Mouse (Mus musculus) liver, postnatal 0 days (tissue): ENCODE measurements around the gene Ptn.

Source experiments
- CTCF ChIP-seq: sonication (generic); IDR thresholded peaks from 2 replicates; pipeline ENCODE4 v1.5.1; 2016; ENCODE audit warnings: antibody characterized with exemption, low read depth
- EP300 ChIP-seq: IDR thresholded peaks from 2 replicates; pipeline ENCODE4 v1.6.1; 2016; ENCODE audit warnings: antibody characterized with exemption, low read depth, mild to moderate bottlenecking

GRCm38 (mm10) chr6:36818281-36819018 is 8.4 kb upstream of the Ptn start:
- TF ChIP-seq CTCF (no peak), EP300 (no peak)
